Mouse (Mus musculus) liver, postnatal 0 days (tissue): ENCODE measurements around the gene Ano3.

Source experiments
- CTCF ChIP-seq: sonication (generic); IDR thresholded peaks from 2 replicates; pipeline ENCODE4 v1.5.1; 2016; ENCODE audit warnings: antibody characterized with exemption, low read depth
- EP300 ChIP-seq: IDR thresholded peaks from 2 replicates; pipeline ENCODE4 v1.6.1; 2016; ENCODE audit warnings: antibody characterized with exemption, low read depth, mild to moderate bottlenecking

DNA sequence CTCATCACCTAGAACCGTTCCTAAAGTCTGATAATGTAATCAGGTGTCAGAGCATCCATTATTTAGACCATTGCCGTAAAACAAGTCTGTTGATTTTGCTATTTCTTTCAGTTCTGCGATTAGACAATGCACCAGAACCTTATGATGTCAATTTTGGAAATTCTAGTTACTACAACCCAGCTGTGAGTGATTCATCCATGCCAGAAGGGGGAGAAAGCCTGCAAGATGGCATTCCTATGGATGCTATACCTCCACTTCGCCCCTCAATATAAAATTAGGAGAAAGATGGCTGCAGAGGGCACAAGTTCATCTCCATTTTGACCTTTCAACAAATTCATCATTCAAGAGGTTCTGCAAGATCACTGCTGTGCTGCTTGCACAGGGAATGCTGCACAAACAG, 213.5 kb downstream of the Ano3 start:
- TF ChIP-seq CTCF (no peak), EP300 (no peak)
